Mouse (Mus musculus) testis, adult 2 months (tissue): ENCODE measurements at regions not wholly inside any gene's neighbourhood (a gene's known extent, or its start where the extent isn't known, plus 50 kb on each side); places are given as distances from the start of the nearest gene placed in this dataset.

Experiments used
- CTCF ChIP-seq: fragments of 200-500 bp; IDR thresholded peaks from 2 replicates; pipeline ENCODE4 v1.5.1; 2012; ENCODE audit warnings: low read depth, mild to moderate bottlenecking, inconsistent platforms, low read length, moderate library complexity; ENCODE audit not compliant: control insufficient read depth, insufficient read depth, insufficient replicate concordance
- POLR2A ChIP-seq: fragments of 200-500 bp; IDR thresholded peaks from 2 replicates; pipeline ENCODE4 v1.6.1; 2012; ENCODE audit warnings: low read depth, mild to moderate bottlenecking, inconsistent platforms, low read length, moderate library complexity; ENCODE audit not compliant: control insufficient read depth

- TF ChIP-seq CTCF (no peak), POLR2A (no peak)
Observed at GRCm38 (mm10) chr4:7314261-7314660, 924.6 kb downstream of the Car8 start.
